In the genomic region with DNA sequence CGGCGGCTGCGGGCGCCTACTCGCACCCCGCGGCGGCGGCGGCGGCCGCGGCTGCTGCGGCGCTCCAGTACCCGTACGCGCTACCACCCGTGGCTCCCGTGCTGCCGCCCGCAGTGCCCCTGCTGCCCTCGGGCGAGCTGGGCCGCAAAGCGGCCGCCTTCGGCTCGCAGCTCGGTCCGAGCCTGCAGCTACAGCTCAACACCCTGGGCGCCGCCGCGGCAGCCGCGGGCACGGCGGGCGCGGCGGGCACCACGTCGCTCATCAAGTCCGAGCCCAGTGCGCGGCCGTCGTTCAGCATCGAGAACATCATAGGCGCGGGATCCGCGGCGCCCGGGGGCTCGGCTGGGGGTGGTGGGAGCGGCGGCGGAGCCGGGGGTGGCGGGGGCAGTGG, we compare ENCODE assay signal across 10 mouse cellular contexts. TPM values are rescaled to one million over a fixed set of nuclear protein-coding genes. Genes with fewer than 3 reads are reported as not detected.
DNase-seq lines count a peak whose midpoint lies in the region; ATAC-seq and TF ChIP-seq lines count a peak whose summit lies in the region.
"Had no signal": no experiment of that assay in that cellular context is flagged by ENCODE, and none has a peak within 500 bp of the region (broad histone marks: within the 10 kb centered on the region; RNA-seq: fewer than 3 reads in every experiment).

No protein-coding gene starts in this region.

- ATAC-seq in forebrain, postnatal 0 days = no peak

- TF ChIP-seq CTCF in E14TG2a.4 (conservative IDR thresholded peaks at IDR 0.05; ENCODE audit: low read length) = no peak
- no peak for TF ChIP-seq CTCF in forebrain, postnatal 0 days (IDR thresholded peaks at IDR 0.05; ENCODE audit: low read depth)

- H3K4me1 ChIP-seq in E14TG2a.4 (replicated peaks; ENCODE audit: low read depth, low read length) = peaks cover 75% of the 10 kb centered on the region
- H3K4me1 ChIP-seq in forebrain, postnatal 0 days (ENCODE audit: insufficient read depth) = no peaks in the 10 kb centered on the region

- H3K9ac ChIP-seq in forebrain, postnatal 0 days = no peak overlapping the region

- peaks cover 58% of the 10 kb centered on the region for H3K27me3 ChIP-seq in E14TG2a.4 (ENCODE audit: insufficient read depth, low read length)
- H3K27me3 ChIP-seq in forebrain, postnatal 0 days (ENCODE audit: insufficient read depth, low read length) = peaks cover 53% of the 10 kb centered on the region

- WGBS in forebrain, postnatal 0 days = 3% methylated on average over 44 of the region's 62 CpGs

- no peaks in the 10 kb centered on the region for H3K9me3 ChIP-seq in E14TG2a.4 (ENCODE audit: low read length)
- H3K9me3 ChIP-seq in forebrain, postnatal 0 days (ENCODE audit: low read length) = no peaks in the 10 kb centered on the region

- H3K36me3 ChIP-seq in E14TG2a.4 (ENCODE audit: insufficient read depth, low read length) = no peaks in the 10 kb centered on the region
- H3K36me3 ChIP-seq in forebrain, postnatal 0 days (ENCODE audit: insufficient read depth) = no peaks in the 10 kb centered on the region

- peak overlapping the region; percentile 81 for H3K4me3 ChIP-seq in E14TG2a.4 (replicated peaks; ENCODE audit: low read length)
- peak overlapping the region; percentile 26 for H3K4me3 ChIP-seq in forebrain, postnatal 0 days (ENCODE audit: low read depth, low read length)
- H3K4me3 ChIP-seq: left cerebral cortex, adult 2 months had no signal

- no peak overlapping the region for H3K27ac ChIP-seq in forebrain, postnatal 0 days (ENCODE audit: low read depth, low read length)
- H3K27ac ChIP-seq: left cerebral cortex, adult 2 months had no signal

- DNase-seq in embryo, embryonic 10.5 days (ENCODE audit: low spot score) = peak; percentile 35
- no peak for DNase-seq in embryo, embryonic 10 days (ENCODE audit: low spot score)
- peak; percentile 24 for DNase-seq in forebrain, postnatal 0 days
- peak; percentile 20 for DNase-seq in mesoderm, embryonic 11.5 days (ENCODE audit: low read depth, low spot score)
- no peak for DNase-seq in urinary bladder, postnatal 14 days (ENCODE audit: low spot score)
- no peak for DNase-seq in left cerebral cortex, adult 18-20 months (ENCODE audit: low spot score in 2 of 2)
- DNase-seq in adrenal gland, adult 8-10 months = no peak

- H3K4me2 ChIP-seq in forebrain, postnatal 0 days (ENCODE audit: low read depth) = peak overlapping the region; percentile 40

RNA-seq across cellular contexts. Expression of gene Foxd3, which starts 1.3 kb away (rescaled TPM):
- total RNA-seq in forebrain, postnatal 0 days (2014; rRNA removed) = 0.81 and 1.2 TPM in 2 replicates
- 0.11 and 0.36 TPM in 2 replicates for polyA plus RNA-seq in forebrain, postnatal 0 days (2015; fragmentation: Nextera tagmentation; extraction: Ambion mirVana)
- total RNA-seq in left cerebral cortex, adult 18-20 months (2021) = not detected
- under 1 TPM; 0.21 to 0.86 (median 0.60) TPM for total RNA-seq in adrenal gland, adult 8-10 months (2022)
- total RNA-seq: left cerebral cortex, adult 2 months had no signal
- polyA plus RNA-seq: C2C12 had no signal

RNA-seq across cellular contexts. Expression of gene Alg6, which starts 58.0 kb away (rescaled TPM):
- total RNA-seq in forebrain, postnatal 0 days (2014; rRNA removed) = 13.0 and 18.2 TPM in 2 replicates
- polyA plus RNA-seq in forebrain, postnatal 0 days (2015; fragmentation: Nextera tagmentation; extraction: Ambion mirVana) = 6.3 and 9.8 TPM in 2 replicates
- 10 to 100 TPM in 1 of 2 experiments, 1 to 10 TPM in 1; 9.0 to 13.9 TPM for total RNA-seq in left cerebral cortex, adult 18-20 months (2021)
- total RNA-seq in adrenal gland, adult 8-10 months (2022) = 10 to 100 TPM in 3 of 4 experiments, 1 to 10 TPM in 1; 7.4 to 16.7 (median 11.8) TPM

Comparison
In these comparisons a context has a peak if more than half of its experiments do, and no peak if none do; other contexts are left out.
1. DNase-seq: peak in embryo, embryonic 10.5 days (single experiment), forebrain, postnatal 0 days (single experiment) and mesoderm, embryonic 11.5 days (single experiment); none in embryo, embryonic 10 days (single experiment), urinary bladder, postnatal 14 days (single experiment), left cerebral cortex, adult 18-20 months (0 of 2) and adrenal gland, adult 8-10 months (single experiment).